Mouse (Mus musculus): ENCODE measurements at regions not wholly inside any gene's neighbourhood (a gene's known extent, or its start where the extent isn't known, plus 50 kb on each side); places are given as distances from the start of the nearest gene placed in this dataset.

DNA sequence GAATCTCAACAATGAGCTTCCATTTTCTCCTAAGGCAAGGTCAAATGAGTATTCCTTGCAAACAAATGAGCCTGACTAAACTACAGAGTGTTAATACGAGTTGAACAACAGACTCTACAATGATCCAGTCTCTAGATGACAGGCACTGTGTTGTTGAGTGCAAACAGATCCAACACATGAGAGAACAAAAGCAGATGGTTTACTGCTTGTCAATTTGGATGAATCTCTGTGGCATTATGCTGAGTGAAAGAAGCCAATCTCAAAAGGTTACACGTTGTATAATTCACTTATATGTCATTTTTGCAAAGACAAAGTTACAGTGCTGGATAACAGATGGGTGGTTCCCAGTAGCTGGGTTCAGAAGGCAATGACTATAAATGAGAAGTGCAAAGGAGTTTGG is 217.1 kb upstream of the Gm6657 start:
- DNase-seq (ENCODE audit: low read depth), result no peak

DNA sequence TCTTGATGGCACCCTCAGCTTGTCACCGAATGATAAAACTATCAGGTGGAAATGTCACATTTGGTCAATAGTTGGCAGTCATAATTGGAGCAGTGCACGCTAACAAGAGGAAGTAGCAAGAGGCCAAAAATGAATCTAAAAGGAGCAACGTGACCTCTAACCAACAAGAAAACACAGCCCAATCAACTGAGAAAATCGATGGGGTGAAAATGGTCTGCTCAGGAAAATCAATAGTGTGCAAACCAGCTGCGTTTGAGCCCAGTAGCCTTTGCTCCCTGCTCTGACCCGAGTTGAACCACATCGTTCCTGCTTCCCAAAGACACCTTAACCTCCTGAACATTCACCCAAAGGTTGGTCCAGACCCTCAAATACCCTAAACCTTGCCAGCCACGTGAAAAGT is 207.3 kb upstream of the Gm6657 start:
- DNase-seq (ENCODE audit: low read depth), result no peak

DNA sequence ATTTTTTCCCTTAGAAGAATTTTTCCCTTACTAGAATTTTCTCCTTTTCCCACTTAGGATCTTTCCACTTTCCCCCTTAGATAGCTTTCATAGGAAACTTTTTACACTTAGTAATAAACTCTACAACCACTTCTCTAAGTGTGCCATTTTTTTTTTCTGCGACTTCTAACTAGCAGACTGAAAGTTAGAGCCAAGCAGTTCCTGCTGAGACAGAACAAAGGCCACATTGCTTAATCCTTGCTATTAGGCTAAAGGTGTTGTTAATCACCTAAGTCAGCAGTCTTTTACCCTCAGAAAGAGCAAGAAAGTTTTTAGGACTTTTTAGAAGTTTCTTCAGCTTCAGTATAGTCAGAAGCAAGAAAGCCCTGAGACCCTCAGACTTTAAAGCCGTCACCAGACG is 204.3 kb upstream of the Gm6657 start:
- no peak for DNase-seq (ENCODE audit: low read depth)

DNA sequence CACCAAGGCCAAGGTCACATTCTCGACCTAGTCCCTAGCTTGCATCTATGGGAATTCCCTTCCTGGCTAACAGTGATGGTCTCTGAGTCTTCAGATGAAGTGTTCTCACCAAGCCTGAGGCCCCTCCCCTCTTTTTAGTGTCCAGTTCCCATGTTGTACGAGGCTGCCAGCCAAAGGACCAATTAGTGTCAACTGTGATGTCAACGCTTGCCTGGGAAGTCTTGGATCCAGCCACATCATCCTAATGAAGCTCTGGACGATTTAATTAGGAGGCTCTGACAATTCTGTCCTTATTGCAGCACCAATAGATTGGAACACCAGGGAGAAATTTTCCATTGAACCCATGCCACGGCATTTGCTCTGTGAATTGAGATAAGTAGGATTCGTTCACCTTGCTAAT is 202.4 kb upstream of the Gm6657 start:
- DNase-seq (ENCODE audit: low read depth), result no peak

DNA sequence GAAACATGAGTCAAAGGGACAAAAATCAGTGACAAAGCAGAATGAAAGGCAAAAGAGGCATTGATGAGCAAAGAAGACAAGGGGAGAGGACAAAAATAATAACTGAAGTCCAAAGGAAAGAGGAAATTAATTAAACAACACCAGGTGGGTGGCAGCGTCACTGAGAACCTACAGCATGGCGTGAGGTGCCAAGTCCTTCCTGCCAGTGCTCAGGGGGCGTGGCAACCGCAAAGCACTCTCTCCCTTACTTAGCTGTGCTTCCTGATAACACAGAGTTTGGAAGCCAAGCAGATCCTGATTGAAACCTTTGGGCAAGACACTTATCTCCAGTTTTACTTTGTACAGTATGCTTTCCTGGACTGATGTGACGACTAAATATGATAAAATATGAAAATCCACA is 199.9 kb upstream of the Gm6657 start:
- no peak for DNase-seq (ENCODE audit: low read depth)

DNA sequence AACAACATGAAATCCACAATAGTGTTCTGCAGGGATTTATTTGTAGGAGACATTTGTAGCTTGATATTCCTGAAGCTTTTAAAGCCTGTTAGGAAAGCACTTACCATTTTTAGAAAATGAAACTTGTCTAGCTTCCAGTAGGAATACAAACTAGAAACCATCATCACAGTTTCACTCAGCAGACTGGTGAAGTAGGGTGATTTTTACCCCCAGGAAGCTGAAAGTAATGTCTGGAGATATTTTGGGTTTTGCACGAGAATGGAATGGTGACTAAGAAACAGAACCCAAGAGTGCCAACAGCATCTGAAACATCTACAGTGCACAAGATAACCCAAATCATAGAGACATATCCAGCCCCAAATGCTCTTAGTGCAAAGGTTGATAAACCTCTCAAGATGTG is 196.1 kb upstream of the Gm6657 start:
- DNase-seq (ENCODE audit: low read depth), result no peak

DNA sequence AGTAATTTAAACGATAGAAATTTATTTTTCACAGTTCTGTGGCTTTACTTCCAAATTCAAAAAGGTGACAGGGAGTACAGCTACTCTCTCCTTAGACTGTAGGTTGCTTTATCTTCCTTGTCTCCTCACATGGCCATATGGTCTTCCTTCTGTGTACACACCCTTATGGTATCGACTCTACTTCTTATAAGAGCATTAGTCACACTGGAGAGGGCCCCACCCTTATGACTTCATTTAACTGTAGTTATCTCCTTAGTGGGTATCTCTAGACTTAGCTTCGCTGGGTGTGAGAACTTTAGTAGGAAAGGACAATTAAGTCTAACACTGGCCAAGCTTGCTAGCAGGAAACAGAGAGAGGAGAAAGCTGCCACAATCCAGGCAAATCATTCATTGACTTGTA is 193.6 kb upstream of the Gm6657 start:
- DNase-seq (ENCODE audit: low read depth), result no peak

DNA sequence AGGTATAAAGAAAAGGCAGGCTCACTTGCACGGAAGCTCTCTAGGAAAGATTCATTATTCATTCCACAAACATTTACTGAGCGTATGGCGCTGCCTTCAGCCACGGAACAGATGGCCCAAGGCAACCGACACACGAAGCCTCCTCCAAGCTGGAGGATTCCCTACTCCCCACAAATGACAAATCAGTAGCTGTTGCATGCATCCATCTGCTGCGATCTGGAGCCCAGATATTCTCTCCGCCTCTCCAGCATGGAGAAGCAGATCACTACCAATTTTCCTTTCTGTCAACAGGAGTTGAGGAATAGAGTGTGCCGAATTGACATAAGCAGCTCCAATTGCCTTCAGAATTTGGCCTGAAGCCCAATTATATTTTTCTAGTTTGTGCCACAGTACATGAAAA is 192.2 kb upstream of the Gm6657 start:
- no peak for DNase-seq (ENCODE audit: low read depth)

DNA sequence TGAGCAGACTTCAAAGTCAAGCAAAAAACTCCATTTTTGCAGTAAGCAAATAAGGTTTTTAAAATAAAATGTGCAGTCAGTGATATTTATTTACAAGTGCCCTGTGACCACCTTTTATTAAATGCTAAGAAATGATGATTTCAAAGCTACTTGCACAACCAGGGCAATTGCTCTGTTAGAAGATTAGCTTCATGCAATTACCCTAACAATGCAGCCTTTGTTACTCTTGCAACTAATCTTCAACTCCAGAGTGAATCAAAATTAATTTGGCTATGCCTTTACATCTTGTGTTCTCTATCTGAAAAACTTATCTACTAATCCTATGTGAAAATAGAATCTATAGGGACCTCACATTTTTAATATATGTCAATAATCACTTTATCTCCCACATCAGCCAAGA is 160.3 kb upstream of the Gm6657 start:
- no peak for DNase-seq (ENCODE audit: low read depth)

DNA sequence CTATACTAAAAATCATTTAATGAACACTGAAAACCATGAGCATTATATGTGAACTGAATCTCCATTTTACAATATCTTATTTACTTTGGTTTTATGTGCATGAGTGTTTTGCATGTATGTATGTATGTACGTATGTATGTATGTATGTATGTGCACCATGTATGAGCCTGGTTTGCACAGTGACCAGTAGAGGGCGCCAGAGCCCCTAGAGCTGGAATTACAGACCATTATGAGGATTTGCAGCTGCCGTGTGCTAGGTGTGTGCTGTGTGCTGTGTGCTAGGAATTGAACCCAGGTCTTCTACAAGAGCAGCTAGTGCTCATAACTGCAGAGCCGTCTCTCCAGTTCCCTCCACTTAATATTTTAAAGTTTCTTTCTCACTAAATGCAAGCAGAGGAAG is 147.5 kb upstream of the Gm6657 start:
- peak; percentile 6 for DNase-seq (ENCODE audit: low read depth)

DNA sequence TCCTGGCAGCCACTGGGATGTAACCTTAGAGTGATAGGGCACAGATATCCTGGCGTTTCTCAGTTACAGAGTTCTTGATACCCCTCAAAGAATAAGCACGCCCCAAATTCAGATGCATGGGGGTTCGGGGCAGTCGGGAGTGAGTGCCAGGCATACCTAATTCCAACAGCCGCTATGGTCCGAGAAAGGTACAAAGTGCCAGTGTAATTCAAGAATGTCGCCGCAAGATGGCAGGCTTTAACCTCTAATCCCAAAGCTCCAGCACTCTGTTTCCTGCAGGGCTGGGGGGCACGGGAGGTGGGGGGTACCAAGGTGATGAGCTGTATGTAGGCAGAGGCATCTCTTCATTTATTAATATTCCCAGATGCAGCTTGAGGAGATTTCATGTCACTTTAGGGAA is 138.1 kb upstream of the Gm6657 start:
- DNase-seq (ENCODE audit: low read depth), result peak; percentile 45

DNA sequence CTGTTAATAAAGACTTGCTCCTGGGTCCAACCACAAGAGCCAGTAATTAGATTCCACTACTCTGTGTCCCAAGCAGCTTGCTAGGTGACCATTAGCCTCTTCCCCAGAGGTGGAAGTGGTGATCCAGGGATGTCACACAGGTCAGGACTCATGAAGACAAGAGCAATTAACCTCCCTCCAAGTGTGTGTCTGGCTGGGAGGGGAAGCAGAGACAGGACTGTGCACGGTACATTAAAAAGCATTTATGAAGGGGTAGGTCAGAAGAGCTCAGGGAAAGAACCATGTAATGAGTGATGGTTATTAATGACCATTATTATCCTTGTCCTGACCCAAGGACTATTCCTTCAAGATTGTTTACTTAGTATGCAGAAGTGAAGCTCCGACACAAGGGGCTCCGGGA is 136.9 kb upstream of the Gm6657 start:
- DNase-seq (ENCODE audit: low read depth), result no peak

DNA sequence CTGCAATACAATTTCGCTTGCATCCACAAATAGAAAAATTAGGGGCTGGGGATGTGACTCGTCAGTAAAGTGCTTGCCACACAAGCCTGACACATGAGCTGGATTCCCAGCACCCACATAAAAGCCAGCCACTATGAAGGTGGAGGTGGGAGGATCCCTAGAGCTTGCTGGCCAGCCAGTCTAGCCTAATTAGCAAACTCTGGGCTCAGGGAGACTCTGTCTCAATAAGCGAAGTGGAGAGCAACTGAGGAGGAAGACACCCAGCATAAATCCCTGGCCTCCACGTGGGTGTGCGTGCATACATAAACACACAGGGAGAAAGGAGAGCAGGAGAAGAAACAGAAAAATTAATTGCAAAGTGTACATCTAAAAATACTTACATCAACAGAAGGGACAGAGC is 134.1 kb upstream of the Gm6657 start:
- DNase-seq (ENCODE audit: low read depth), result no peak

DNA sequence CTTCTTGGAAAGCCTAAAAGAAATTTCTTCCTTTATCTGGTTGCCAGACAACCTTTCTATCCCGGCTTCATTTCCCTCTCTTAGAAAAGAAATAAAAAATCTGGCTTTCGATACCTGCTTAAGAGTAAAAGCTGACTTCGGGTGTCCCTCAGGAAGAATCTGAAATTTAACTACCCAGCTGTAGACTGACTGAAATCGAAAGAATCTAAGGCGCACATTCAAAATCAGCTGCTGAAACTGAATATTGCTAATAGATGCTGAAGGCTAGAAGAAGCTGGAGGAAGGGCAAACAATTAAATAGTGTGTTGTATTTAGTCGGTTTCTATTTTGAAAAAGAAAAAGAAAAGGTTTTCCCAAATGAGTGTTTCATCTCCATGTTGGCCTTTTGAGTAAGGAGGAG is 128.0 kb upstream of the Gm6657 start:
- no peak for DNase-seq (ENCODE audit: low read depth)

DNA sequence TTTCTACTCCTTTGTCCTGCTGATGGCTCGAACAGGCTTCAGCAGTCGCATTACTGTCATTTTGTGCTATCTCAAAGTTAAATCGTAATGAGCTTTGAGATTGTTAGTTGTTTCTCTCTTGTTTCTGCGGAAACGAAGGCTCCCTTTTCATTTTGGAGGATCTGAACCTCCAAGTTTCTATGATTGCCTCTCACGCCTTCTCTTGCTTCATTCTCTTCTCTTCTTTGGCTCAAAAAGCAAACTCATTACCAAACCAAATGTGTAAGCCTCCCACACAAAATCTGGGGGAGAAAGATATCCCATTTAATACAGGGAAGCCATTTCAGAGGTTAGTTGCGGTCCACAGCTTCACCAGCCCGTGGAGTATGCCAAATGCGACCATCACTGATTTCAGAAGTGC is 121.1 kb upstream of the Gm6657 start:
- no peak for DNase-seq (ENCODE audit: low read depth)

DNA sequence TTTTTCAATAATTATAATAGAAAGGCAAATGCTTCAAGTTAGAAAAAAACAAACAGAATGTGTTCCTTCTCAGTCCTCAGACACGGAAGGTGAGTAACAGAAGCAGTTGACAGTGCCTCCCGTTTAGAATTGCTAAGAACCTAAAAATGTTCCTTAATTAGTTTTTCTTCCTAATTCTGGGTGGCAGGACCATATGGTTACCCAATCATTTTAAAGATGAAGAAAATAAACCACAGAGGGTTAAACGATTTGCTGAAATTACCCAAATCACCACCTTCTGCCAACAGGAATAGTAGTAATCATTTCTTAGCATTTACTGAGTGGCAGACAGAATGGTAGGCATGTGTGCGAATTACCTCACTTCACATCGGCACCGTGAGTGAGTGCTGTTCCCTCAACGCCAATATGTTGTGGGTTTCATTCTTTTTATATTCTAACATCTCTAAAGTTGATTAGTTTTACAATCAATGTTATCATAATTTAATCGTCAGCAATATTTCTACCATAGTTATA is 119.7 kb upstream of the Gm6657 start:
- no peak for DNase-seq (ENCODE audit: low read depth)

DNA sequence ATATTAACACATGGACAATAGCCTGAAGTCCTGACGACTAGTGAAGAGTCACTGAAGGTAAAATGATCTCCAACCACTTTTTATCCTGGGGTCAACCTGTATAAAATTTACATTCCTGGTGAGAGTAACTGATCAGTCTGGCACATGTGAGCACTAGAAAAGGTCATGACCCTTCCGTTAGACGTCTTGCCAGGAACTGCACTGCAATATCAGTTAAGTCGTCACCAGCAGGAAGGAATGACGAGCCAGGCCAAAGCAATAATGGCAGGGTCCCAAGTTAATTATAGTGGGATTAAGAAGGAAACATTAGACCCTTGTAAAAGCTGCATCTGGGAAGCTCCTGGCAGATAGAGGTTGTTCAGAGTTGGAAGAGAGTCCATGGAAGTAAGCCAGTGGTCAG is 116.8 kb upstream of the Gm6657 start:
- no peak for DNase-seq (ENCODE audit: low read depth)

DNA sequence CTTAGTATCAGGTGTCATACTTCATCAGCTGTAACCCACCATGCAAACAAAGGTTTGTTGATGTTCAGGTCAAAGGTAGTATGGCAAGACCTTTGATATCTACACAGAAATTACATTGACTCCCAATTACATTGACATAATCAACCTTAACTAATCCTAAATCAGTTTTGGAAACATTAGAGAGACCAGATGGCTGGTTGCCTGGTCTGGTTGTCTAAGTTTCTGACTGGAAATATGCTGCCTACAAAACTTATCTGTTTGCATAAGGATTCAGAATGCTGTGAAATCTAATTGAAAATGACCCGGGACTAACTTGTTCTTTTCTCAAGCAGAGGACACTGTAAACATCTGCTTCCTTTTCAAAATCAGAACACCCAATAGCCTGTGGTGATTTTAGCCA is 111.9 kb upstream of the Gm6657 start:
- DNase-seq (ENCODE audit: low read depth), result no peak

DNA sequence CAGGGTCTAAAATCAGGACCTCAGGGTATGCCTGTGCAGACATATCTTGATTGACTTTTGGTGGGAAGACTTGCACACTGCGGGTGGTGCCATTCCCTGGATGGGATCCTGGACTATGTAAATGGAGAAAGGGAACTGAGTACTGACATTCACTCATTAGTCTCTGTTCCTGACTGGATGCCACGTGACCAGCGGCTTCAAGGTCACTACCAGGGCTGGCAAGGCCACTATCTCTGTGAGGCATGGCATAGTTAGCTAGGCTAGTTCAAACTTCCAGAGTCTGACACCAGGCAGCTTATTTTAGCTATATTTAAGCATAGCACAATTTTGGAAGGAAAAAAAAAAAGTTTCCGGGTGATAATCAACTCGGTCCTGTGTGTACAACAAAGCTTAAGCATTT is 108.0 kb upstream of the Gm6657 start:
- no peak for DNase-seq (ENCODE audit: low read depth)

DNA sequence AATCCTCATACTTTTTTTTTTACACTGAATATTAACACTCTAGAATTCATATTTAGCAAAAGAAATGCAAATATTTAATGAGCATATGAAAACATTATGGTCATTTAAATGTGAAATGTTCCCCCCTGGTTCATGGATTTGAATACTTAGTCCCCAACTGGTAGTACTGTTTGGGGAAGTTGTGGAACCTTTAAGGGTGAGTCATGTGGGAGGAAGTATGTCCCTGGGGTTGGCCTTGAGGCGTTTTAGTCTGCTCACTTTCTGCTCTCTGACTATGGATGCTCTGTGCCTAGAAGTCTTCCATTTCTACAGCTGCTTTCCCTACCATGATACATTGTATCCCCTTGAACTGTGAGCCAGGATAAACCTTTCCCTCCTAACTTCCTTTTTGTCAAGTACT is 106.1 kb upstream of the Gm6657 start:
- DNase-seq (ENCODE audit: low read depth), result no peak

DNA sequence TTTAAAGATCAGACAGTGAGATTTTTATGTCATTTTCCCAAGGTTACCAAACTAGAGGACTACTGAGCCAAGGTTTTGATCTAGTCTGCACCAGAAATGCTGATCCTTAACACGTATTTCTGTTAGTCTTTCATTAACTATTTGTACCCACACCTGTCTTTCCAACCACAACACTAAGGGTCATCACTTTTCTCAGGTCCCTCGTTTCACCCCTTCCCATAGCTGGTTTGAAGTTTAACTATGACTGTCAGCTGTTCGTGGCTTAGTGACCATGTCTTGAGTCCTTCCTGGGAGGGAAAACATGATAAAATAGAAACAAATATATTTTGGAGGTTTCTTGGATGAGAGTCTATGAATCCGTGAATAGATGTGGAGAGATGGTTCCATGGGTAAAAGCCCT is 99.6 kb upstream of the Gm6657 start:
- DNase-seq (ENCODE audit: low read depth), result no peak

DNA sequence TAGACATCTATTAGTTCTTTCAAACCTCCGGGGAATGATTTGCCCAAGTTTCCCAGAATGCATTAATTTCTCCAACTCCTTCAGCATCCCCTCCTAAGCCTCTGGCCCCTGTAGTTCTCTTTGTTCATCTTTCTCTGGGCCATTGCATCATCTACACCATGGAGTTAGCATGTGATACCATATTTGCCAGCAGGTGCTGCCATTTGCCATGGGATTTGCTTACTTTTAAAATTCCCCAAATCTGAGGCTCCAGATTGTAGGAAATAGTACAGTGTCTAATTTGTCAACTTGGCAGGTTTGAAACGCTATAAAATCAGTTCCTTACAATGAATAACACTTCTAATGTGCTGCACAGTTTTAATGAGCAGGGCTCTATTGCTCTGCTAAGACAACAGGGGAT is 98.7 kb upstream of the Gm6657 start:
- DNase-seq (ENCODE audit: low read depth), result no peak

DNA sequence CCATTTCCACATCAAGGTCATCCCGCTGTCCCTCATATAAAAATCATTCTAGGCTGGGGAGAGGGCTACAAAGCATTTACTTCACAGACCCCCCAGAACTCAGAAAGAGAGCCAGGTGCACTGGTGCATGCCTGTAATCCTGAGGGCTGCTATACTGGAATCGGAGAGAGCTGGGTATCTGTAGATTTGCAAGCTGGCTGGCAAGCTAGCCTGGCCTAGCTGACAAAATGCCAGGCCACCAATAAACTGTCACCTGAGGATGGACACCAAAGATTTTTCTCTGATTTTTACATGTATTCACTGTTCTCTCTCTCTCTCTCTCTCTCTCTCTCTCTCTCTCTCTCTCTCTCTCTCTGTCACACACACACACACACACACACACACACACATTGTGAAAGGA is 98.1 kb upstream of the Gm6657 start:
- DNase-seq (ENCODE audit: low read depth), result no peak

DNA sequence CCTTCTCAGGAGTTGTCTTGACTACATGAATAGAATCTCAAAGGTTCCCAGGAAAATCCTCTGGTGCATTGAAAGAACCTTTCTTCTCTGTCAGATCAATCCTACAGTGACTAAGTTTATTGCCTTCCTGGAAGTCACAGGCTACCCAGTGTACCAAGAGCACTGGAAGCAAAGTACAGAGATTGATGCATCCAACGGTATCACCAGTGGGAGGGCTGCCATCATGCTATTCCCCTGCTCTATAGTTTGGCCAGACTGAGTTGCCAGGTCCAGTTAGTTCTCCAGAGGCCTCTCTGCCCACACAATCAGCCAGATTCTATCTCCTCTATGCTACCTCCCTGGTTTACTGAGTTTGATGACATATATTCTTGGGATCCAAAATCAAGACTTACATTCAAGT is 96.9 kb upstream of the Gm6657 start:
- DNase-seq (ENCODE audit: low read depth), result no peak

DNA sequence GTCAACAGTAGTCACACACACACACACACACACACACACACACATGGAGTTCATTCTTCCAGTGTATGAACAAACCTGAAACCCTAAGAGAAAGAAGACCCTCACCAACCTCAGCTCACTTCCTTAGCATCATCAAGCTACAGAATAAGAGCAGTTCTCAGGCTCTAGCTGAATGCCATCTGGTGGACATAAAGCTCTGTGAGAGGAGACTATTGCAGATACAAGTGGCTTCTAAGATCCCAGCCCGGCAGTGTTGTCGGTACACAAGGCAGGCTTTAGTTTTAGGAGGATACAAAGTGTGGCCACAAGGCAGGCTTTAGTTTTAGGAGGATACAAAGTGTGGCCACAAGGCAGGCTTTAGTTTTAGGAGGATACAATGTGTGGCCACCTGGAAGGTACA is 96.3 kb upstream of the Gm6657 start:
- DNase-seq (ENCODE audit: low read depth), result no peak

All from induced T-regulatory cell, adult 2 months (primary cell).